Mouse (Mus musculus) heart, postnatal 10 days (tissue): ENCODE results near the gene B4galt4. TPM values are rescaled to one million over a fixed set of nuclear protein-coding genes. Genes with fewer than 3 reads are reported as not detected.

Experiments
- total RNA-seq, 2 experiments: library from RNA; stranded (reverse); gene quantifications; 2 replicates each; pipeline ENCODE4 v1.2.3; 2021

The B4galt4 gene
- total RNA-seq, 2 experiments from 2014 or later = 10.1 to 13.0 TPM

Other genes starting within 250 kb of the B4galt4 start
- 10 to 100 TPM; 54.1 to 59.0 TPM for gene Timmdc1, start 219.6 kb upstream of the B4galt4 start, total RNA-seq
- gene Poglut1, start 192.0 kb upstream of the B4galt4 start, total RNA-seq = 10 to 100 TPM; 14.0 to 15.5 TPM
- 10 to 100 TPM; 24.2 to 30.8 TPM for gene Tmem39a, start 183.6 kb upstream of the B4galt4 start, total RNA-seq
- gene Arhgap31, start 29.0 kb upstream of the B4galt4 start, total RNA-seq = 10 to 100 TPM; 58.3 to 65.7 TPM
- gene Upk1b, start 58.1 kb downstream of the B4galt4 start, total RNA-seq = 1 to 10 TPM; 6.2 to 7.9 TPM
- not detected for gene 4930435E12Rik, start 86.5 kb downstream of the B4galt4 start, total RNA-seq
- gene Igsf11, start 150.4 kb downstream of the B4galt4 start, total RNA-seq = under 1 TPM; 0.42 to 0.57 TPM